Mouse (Mus musculus): ENCODE data around the gene Fmnl2. TPM values are rescaled to one million over a fixed set of nuclear protein-coding genes. Genes with fewer than 3 reads are reported as not detected.

The Fmnl2 gene
- 10 to 100 TPM; 17.2 to 19.6 TPM for total RNA-seq (2021)
- long read RNA-seq, experiment 1, partial matches to known transcripts = 2 of 5 reads
- long read RNA-seq, experiment 1, other reads (novel, unspliced or antisense) = 3 of 5 reads
- long read RNA-seq, experiment 2, partial matches to known transcripts = 0 of 3 reads
- long read RNA-seq, experiment 2, other reads (novel, unspliced or antisense) = 3 of 3 reads

DNA sequence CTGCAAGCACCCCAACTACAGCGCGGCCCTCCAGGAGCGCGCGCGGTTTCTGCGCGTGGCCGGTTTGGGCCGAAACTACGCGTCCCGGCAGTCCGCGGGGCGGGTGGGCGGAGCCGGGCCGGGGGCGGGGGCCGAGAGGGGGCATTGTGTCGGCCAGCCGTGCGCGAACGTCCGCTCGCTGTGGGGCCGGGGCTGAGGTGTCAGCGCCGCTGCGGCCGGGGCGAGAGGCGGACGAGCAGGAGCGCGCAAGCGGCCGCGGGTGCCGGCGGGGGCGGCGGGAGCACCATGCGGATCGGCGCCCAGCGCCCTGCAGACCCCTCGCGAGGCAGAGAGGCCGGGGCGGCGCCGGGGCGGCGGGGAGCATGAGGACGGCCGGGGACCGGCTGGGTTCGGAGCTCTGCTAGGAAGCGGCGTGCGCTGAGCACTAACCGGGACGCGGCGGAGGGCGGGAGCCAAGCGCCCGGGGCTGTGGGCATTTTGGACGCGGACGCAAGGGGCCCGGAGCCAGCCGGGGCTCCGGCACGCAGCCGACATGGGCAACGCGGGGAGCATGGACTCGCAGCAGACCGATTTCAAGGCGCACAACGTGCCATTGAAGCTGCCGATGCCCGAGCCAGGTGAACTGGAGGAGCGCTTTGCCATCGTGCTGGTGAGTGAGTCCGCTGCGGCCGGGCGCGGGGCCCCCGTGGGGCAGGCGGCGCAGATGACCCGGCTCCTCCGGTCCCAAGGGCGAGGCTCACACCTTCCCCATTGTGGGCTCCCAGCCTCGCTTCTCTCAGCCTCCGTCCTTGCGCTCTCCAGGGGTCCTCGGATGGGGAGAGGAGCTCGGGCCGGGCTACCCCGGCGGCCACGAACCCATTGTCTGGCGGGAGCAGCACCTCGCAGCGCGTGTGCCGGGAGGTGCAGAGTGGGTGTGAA, at the start of gene Fmnl2:
TSS of gene Fmnl2 (plus strand) at position 250 of the 918 bp plus-strand sequence.
- peak; percentile 76 to 85 for DNase-seq (ENCODE audit: low spot score in 2 of 2)

DNA sequence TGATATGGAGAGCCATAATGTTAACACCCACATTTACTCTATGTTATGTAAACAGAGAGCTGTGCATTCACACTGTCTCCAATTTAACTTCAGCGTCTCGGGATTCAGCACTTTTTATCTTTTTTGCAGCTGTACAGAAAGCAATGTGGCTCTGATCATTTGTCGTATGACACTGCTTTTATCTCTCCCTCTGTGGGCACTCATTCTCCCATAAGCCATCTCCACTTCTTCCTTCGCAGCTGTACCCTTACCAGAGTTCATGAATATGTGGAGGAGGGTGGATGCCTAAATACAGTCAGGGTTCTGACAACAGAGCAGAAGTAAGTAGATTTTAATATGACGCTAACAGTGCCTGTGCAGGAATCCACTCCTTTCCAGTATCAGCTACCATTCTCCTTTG, 47.7 kb upstream of the Fmnl2 start:
- no peak for DNase-seq (ENCODE audit: low spot score in 2 of 2)

DNA sequence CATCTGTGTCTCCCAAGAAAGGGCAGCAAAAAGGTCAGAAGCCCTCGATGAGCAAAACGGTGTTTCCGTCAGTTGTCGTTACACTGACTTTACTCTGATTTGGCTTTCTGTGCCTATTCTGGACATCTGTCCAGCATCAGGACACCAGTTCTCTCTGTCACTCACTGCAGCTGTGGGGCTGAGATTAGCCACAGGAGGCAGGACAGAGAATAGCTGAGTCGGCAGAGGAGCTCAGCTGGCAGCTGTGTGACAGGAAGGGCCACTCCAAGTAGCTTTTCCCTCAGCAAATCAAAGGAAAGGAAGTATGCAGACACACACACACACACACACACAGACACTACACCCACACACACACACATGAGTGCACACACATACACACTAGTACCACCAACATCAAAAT, 46.0 kb upstream of the Fmnl2 start:
- no peak for DNase-seq (ENCODE audit: low spot score in 2 of 2)

DNA sequence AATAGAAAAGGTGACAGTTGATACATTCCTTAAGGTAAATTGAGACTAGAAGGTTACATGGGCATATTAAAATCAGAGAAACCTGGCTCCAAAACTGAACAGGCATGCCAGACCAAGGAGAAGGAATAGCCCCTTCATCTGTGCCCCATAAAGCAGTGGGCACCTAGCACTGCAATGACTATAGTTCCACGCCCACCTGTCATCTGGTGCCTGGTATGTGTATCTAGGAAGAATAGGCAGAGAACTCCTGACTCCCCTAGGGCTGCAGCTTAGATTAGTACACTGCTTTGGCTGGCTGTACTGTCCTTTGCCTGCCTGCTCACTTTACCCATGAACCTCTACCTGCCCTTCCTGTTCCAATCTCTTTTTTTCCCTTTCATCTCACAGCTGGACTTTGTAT, 40.3 kb upstream of the Fmnl2 start:
- no peak for DNase-seq (ENCODE audit: low spot score in 2 of 2)

DNA sequence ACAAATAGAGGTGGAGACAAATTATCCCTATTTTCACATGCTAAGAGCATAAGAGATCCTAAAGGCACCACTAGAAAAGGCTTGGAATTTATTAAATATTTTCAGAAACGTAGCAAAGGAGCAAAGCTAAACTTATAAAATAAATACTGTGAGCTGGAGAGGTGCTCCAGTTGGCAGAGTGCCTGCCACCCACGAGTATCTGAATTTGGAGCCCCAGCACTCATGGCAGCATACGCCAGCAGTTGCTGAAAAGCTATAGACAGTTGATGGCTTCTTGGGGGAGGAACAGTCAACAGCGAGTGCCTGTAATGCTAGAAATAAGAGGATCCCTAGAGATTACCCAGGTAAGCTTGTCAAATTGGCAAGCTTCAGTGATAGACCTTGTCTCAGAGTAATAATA, 38.7 kb upstream of the Fmnl2 start:
- DNase-seq (ENCODE audit: low spot score in 2 of 2) = no peak

DNA sequence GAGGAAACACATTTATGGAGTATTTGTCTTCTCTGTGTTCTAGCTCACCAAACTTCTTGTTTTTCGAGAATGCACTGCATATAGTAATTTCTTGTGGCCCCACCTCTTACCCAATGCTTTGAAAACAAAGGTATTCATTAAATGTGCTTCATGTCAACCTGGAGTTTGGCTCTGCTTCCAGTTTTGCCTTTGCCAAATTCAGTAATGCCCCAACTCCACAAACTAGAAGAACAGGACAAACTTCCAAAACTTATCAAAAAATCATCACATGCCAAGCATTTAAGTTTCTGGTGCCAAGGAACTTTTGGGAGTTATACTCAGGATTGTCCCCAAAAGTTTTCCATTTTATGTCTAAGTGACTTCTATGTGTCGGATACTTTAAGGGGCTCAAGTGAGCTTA, 35.4 kb upstream of the Fmnl2 start:
- no peak for DNase-seq (ENCODE audit: low spot score in 2 of 2)

DNA sequence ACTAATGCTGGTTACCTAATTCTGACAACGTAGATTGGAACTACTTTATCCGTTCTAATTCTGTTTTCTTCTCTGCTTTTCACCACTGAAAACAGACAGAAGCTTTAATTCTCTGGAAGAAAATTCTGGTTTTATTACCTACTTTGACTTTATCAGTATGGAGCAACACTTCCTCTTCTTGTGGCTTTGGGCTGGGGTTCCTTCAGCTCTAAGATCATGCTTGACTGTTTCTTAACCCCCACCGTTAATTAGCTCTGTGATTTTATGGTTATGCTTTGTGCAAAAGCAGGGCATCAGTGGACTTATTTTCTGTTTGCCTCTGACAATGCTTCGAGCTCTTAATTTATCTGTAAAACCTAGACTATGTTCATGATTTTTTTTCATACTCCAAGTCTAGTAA, 29.6 kb upstream of the Fmnl2 start:
- no peak for DNase-seq (ENCODE audit: low spot score in 2 of 2)

DNA sequence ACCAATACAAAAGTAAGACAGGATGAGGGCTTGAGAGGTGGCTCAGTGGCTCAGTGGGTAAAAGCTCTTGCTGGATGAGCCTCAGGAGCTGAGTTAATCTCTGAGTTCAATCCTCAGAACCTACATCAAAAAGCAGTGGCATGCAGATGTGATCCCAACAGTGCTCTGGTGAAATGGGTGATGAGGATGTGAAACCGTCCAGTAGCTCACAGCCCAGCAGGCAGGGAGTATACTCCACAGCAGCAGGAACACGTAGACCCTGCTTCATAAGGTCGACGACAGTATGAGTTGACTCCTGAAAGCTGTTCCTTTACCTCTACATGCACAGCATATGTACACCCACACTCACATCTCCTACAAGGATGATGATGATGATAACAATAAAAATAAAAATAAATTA, 27.1 kb upstream of the Fmnl2 start:
- DNase-seq (ENCODE audit: low spot score in 2 of 2) = no peak

DNA sequence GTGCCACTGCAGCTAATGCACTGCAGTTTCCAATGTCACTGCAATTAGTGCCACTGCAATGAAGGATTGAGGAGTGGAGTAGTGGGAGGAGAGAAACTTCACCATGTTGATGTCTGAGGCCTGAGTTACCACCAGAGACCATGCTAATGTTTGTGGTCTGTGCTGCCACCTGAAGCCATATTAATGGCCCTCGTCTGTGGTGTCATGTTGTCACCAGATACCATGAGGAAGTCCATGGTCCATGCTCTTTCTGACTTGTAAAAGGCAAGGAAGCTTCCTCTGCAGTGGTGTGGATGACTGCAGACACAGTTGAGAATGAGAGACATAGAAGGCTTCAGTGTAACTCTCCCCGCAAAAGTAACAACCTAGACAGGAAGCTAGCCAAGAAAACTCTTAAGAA, 26.1 kb upstream of the Fmnl2 start:
- no peak for DNase-seq (ENCODE audit: low spot score in 2 of 2)

DNA sequence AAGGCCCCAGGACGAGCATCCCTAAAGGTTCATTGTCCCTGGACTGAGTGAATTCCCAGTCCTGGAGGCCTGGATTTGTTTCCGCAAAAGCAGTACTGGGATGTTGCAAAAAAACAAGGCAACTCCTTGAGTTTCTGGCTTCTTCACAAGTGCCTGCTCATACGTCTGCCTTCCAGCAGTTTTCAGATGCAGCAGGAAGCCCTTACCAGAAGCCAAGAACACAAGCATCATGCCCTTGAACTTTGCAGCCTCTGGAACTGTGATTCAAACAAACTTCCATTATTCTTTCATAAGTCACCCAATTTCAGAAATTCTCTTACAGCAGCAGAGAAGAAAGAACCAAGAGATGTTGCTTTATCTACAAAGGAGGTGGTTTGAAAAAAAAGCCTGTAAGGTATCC, 21.9 kb upstream of the Fmnl2 start:
- no peak for DNase-seq (ENCODE audit: low spot score in 2 of 2)

DNA sequence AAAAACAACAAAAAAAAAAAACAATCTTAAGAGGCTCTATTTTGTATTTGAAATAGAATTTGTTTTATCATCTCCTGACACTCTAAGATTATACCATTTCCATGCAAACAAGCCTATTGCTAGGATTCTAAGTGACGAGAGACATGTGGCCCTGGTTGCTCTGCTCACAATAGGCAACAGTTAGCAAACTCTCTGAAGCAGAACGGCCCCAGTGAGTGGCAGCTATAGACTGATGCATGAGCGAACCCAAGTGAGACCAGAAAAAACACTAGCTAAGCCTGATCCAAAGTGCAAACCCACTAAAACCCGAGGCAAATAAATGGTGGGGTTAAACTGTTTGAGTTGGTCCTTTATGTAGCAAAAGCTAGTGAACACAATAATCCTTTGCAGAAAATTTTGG, 18.6 kb upstream of the Fmnl2 start:
- DNase-seq (ENCODE audit: low spot score in 2 of 2) = no peak

DNA sequence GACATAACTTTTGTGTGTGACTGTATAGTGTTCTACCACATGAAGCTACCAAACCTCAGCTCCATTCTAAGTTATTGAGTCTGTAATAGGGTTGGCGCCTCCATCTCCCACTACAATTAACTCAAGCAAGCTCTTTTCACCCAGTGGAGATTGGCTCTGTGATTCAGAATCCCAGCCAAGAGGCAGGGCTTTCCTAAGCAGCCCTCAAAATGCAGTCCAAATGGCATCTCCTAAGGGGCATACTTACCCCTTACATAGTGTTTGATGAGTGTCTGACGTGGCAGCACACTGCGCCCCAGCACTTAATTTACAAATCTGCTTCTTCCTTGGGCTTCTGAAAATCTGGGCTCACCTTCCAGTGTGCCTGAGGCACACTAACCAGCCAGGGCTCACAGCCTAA, 17.8 kb upstream of the Fmnl2 start:
- no peak for DNase-seq (ENCODE audit: low spot score in 2 of 2)

DNA sequence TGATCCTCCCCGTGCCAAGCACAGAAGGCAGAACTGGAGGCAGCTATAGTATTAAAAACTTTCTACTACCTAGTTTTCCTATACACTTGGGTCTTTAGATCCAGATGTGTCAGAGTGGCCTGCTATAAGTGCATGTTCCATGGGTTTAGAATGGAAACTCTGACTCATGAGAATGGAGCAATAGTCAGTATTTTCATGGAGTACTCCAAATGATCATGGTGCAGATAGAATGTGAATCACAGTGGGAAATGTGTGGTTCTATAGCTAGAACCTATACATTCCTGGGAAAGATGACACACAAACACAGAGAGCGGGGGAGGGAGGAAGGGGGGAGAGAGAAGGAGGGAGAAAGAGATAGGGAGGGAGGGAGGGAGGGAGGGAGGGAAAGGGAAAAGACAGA, 13.8 kb upstream of the Fmnl2 start:
- DNase-seq (ENCODE audit: low spot score in 2 of 2) = no peak

DNA sequence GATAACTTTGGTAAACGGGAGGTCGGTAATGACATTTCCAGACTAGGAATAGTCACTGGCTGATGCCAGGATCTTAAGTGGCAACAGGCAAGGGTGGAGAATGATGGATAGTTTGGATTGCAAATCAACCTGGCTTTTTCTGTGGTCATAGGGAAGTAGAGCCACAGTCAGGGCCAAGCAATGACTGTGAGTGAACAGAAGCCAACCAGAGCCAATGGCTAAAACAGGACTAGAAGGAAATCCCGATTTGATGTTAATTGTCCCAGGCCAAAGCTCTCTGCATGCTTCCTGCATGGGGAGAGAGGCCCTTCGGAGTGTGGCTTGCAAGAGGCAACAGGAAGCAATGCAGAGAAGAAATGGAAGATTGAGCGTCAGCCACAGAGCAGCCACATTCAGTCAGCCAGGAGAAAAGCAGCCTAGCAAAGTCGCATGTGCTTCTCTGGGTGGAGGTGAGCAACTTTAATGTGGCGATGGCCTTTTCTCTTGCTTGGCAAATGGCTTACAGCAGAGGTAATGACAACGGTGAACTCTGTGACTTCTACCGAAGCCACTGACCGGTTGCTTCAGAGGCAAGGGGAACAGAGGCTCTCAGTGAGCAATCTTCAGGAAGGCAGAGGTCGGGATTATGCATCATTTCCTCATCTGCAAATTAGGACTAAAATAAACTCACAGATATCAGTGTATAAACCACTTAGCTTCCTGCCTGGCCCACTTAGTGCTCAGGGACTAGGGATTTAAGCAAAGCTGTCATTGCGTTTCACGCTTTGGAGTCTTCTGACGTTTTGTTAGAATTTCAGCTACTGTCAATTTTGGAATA, 12.5 kb upstream of the Fmnl2 start:
- DNase-seq (ENCODE audit: low spot score in 2 of 2) = no peak

DNA sequence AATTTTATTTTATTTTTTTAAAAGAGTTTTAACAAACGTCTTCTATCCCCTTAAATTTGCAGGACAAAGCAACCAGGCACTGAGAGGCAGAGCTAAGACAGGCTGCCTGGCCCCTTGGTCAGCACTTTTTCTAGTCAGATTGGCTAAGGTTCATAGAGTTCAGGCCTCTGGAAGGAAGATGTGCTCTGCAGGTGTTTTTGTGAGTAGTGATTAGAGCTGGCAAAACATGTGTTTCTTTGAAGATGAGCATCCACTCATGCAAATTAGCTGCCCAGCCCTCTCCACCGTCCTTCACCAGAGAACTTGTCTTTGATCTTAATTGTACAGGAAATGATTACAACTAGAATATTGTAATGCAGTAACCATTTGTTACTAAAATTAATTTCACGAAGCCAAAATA, 11.2 kb upstream of the Fmnl2 start:
- no peak for DNase-seq (ENCODE audit: low spot score in 2 of 2)

DNA sequence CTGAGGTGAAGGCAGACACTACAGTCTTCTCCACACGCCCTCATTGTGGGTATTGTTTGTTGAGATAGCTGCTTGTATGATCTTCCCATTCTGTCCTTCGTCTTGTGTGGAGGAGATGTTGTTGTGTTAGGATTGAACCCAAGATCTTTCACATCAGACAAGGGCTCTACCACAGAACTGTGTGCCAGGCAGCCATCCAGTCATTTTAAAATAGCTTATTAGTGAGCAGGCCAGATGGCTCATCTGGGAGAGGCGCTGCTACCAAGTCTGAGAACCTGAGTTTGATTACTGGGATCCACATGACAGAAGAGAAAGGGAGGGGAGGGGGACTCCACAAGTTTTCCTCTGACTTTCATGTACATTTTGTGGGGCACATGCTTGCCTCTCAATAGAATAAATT, 8.6 kb upstream of the Fmnl2 start:
- no peak for DNase-seq (ENCODE audit: low spot score in 2 of 2)

DNA sequence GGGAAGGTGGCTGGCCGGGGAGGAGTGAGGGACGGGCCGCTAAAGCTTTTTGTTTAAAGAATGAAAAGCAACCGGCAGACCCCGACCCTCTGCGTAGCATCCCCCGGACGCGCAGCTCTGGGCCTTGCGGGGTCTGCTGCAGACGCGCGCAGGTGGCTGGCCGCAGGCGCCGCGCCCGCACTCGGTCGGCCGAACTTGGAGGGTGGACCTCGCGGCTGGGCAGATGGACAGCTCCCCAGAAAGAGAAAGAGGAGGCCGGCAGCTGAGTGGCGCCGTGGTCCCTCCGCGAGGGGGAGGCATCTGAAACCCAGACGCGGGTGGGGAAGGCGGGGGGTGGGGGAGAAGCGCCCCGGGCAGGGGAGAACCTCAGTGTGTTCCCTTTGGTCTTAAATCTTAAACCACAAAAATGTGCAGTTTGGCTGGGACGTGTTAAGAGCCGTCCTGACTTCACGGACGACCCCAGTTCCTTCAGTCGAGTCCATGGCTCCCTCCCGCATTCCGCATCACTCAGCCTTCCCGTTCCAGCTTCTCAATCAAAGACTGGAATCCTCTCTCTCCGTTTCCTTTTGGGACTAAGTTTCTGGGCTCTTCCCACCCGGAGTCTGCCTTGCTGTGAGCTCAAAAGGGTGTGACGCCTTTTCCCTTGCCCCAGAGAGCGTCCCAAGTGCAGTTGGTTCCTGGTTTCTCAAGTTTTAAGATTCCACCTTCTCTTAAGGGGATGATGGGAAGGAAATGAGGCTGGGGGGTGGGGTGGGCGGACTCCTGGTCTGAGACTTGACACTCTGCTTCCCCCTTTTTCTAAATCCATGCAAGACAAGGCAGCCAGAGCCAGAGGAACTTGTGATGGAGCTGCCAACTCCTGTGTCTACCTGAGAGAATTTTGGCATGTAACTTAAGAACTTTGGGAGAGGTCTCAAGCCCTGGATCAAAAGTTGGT, 1.1 kb downstream of the Fmnl2 start:
- peak; percentile 50 to 62 for DNase-seq (ENCODE audit: low spot score in 2 of 2)

DNA sequence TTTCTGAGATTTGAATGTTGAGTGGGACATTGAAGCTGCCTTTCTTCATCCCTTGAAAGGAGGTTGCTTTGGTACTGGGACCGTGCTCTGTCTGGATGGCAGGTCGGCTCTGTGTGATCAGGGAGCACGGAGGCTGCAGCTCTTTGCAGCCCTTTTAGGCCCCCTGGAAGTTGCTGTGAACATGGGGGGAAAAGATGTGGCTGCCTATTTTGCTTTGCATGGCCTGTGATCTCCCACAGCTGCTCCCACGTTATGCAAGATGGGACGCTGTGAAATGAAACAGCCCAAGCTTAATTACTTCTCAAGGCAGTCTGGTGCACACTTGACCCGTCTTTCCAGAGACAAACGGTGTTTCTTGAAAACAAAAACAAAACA, 1.8 kb downstream of the Fmnl2 start:
- no peak for DNase-seq (ENCODE audit: low spot score in 2 of 2)

DNA sequence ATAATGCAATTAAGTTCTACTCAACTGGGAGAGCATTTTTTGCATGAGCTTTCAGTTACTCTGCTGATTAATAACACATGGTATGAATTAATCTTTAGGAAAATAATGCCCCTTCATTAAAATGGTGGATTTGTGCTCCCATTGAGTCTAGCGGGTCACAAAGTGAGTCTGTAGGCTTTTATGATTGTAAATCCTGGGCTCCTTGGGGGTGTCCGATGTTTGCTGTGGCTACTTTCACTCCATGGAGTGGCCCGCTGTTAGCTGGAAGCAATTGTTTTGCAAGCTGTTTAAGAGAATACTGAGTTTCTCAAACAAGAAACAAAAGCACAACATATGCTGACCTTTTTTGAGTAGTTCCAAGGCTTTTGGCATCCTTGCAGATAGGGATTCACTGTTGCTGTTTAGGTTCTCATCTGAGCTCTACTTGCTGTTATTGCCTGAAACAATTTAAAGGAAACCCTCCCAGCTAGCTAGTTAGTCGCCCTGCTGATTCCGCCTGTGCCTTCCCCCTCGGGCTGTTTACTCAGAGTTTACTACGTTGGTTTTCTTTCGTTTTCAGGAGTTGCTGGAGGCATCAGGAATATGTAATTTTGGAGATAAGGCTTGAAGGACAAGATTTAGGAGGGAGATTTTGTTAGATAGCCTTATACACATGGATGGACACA, 2.6 kb downstream of the Fmnl2 start:
- no peak for DNase-seq (ENCODE audit: low spot score in 2 of 2)

DNA sequence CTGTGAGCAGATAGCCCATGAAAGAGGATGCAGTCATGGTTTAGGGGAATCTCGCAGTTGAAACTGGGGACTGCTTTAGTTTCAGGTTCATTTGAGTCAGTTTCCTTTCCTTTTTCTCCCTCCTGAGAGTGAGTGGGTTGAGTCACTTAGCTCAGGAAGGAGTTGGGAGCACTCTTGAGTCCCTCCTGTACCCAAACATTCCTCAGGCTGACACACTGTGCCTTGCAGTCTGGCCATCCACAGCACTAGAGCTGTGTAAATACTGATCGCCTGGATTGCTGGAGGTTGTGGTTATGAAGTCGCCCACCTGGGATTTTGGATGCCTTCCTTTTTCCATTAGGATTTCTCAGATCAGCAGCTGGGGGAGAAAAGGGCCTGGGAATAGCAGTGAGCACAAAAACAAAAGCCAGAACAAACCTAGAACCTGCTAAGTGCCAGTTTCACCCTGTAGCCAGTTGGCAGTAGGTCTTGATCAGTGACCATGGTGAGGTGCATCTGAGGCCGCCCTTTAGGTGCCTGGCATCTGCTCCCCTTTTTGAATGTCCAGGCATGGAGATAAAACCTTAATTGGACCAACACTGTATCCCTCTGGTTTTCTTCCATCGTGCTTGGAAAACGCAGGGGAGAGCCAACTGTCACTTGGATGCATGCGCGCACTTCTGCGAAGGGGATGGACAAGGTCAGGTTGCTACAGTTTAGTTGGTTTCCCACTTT, 4.5 kb downstream of the Fmnl2 start:
- no peak for DNase-seq (ENCODE audit: low spot score in 2 of 2)

All from gastrocnemius, postnatal 4 days (tissue).